Mouse (Mus musculus): Measurements from ENCODE around the gene Pabpc1l. TPM values are rescaled to one million over a fixed set of nuclear protein-coding genes. Genes with fewer than 3 reads are reported as not detected.

Gene Pabpc1l
- polyA plus RNA-seq, 1 experiment = 0.50 TPM

GRCm38 (mm10) chr2:164077875-164078274 is 52.6 kb downstream of the Pabpc1l start:
- DNase-seq = no peak
- Histone ChIP-seq H3K4me3 (replicated peaks; ENCODE audit: extremely low read depth, low read depth, low read length) (no peak overlapping the region), H3K4me1 (ENCODE audit: control insufficient read depth, insufficient read depth, low read length) (peaks cover 11% of the 10 kb centered on the region; the same call in 1 of the 2 replicates)
- no peak for TF ChIP-seq CTCF (IDR thresholded peaks at IDR 0.05; ENCODE audit: insufficient read depth, low read length)
- no peak for TF ChIP-seq POLR2A (IDR thresholded peaks at IDR 0.05; ENCODE audit: borderline replicate concordance, extremely low read depth, low read depth, low read length)
- 27% methylated on average over 5 of the region's 5 CpGs for WGBS

GRCm38 (mm10) chr2:164079488-164079887 is 54.2 kb downstream of the Pabpc1l start:
- no peak for DNase-seq
- TF ChIP-seq POLR2A (IDR thresholded peaks at IDR 0.05; ENCODE audit: borderline replicate concordance, extremely low read depth, low read depth, low read length) (no peak), CTCF (IDR thresholded peaks at IDR 0.05; ENCODE audit: insufficient read depth, low read length) (no peak)
- WGBS = 46% methylated on average over 6 of the region's 6 CpGs

GRCm38 (mm10) chr2:164081577-164081976 is 56.3 kb downstream of the Pabpc1l start:
- DNase-seq = no peak
- Histone ChIP-seq H3K4me1 (ENCODE audit: control insufficient read depth, insufficient read depth, low read length) (peaks cover 23% of the 10 kb centered on the region), H3K4me3 (replicated peaks; ENCODE audit: extremely low read depth, low read depth, low read length) (no peak overlapping the region)
- TF ChIP-seq POLR2A (IDR thresholded peaks at IDR 0.05; ENCODE audit: borderline replicate concordance, extremely low read depth, low read depth, low read length) = no peak
- no peak for TF ChIP-seq CTCF (IDR thresholded peaks at IDR 0.05; ENCODE audit: insufficient read depth, low read length)
- WGBS = 92% methylated on average over 10 of the region's 10 CpGs

More at GRCm38 (mm10) chr2:164079488-164079887, 54.2 kb downstream of the Pabpc1l start:
- H3K4me1 ChIP-seq (ENCODE audit: control insufficient read depth, insufficient read depth, low read length) = peaks cover 18% of the 10 kb centered on the region
- H3K4me3 ChIP-seq (replicated peaks; ENCODE audit: extremely low read depth, low read depth, low read length) = no peak overlapping the region

- WGBS = 73% methylated on average over 10 of the region's 10 CpGs
- DNase-seq = no peak
- Histone ChIP-seq H3K4me1 (ENCODE audit: control insufficient read depth, insufficient read depth, low read length) (peaks cover 19% of the 10 kb centered on the region), H3K4me3 (replicated peaks; ENCODE audit: extremely low read depth, low read depth, low read length) (no peak overlapping the region)
- TF ChIP-seq POLR2A (IDR thresholded peaks at IDR 0.05; ENCODE audit: borderline replicate concordance, extremely low read depth, low read depth, low read length) (no peak), CTCF (IDR thresholded peaks at IDR 0.05; ENCODE audit: insufficient read depth, low read length) (no peak)
Observed at GRCm38 (mm10) chr2:164082175-164082574, 56.9 kb downstream of the Pabpc1l start.

- 40% methylated on average over 19 of the region's 19 CpGs for WGBS
- DNase-seq = peak; percentile 45
Observed at GRCm38 (mm10) chr2:164083609-164084341, 58.5 kb downstream of the Pabpc1l start.

GRCm38 (mm10) chr2:164084342-164084700 is 59.1 kb downstream of the Pabpc1l start:
- 62% methylated on average over 7 of the region's 7 CpGs for WGBS
- H3K4me1 ChIP-seq (ENCODE audit: control insufficient read depth, insufficient read depth, low read length) = peaks cover 19% of the 10 kb centered on the region
- no peak for DNase-seq
- H3K4me3 ChIP-seq (replicated peaks; ENCODE audit: extremely low read depth, low read depth, low read length) = no peak overlapping the region
- no peak for TF ChIP-seq POLR2A (IDR thresholded peaks at IDR 0.05; ENCODE audit: borderline replicate concordance, extremely low read depth, low read depth, low read length)
- TF ChIP-seq CTCF (IDR thresholded peaks at IDR 0.05; ENCODE audit: insufficient read depth, low read length) = no peak

More at GRCm38 (mm10) chr2:164083609-164084341, 58.5 kb downstream of the Pabpc1l start:
- no peak overlapping the region for H3K4me3 ChIP-seq (replicated peaks; ENCODE audit: extremely low read depth, low read depth, low read length)
- H3K4me1 ChIP-seq (ENCODE audit: control insufficient read depth, insufficient read depth, low read length) = peaks cover 19% of the 10 kb centered on the region
- TF ChIP-seq CTCF (IDR thresholded peaks at IDR 0.05; ENCODE audit: insufficient read depth, low read length) (no peak), POLR2A (IDR thresholded peaks at IDR 0.05; ENCODE audit: borderline replicate concordance, extremely low read depth, low read depth, low read length) (0 out of 2 replicates have a peak, but pooled peaks have one; percentile 15)

- DNase-seq = no peak
- peaks cover 14% of the 10 kb centered on the region for H3K4me1 ChIP-seq (ENCODE audit: control insufficient read depth, insufficient read depth, low read length)
- H3K4me3 ChIP-seq (replicated peaks; ENCODE audit: extremely low read depth, low read depth, low read length) = no peak overlapping the region
- TF ChIP-seq POLR2A (IDR thresholded peaks at IDR 0.05; ENCODE audit: borderline replicate concordance, extremely low read depth, low read depth, low read length) = no peak
- no peak for TF ChIP-seq CTCF (IDR thresholded peaks at IDR 0.05; ENCODE audit: insufficient read depth, low read length)
- 71% methylated on average over 6 of the region's 6 CpGs for WGBS
Observed at GRCm38 (mm10) chr2:164087416-164088017, 62.3 kb downstream of the Pabpc1l start.

- TF ChIP-seq CTCF (IDR thresholded peaks at IDR 0.05; ENCODE audit: insufficient read depth, low read length) (no peak), POLR2A (IDR thresholded peaks at IDR 0.05; ENCODE audit: borderline replicate concordance, extremely low read depth, low read depth, low read length) (no peak)
- peaks cover 7% of the 10 kb centered on the region; the same call in 1 of the 2 replicates for H3K4me1 ChIP-seq (ENCODE audit: control insufficient read depth, insufficient read depth, low read length)
- no peak for DNase-seq
- H3K4me3 ChIP-seq (replicated peaks; ENCODE audit: extremely low read depth, low read depth, low read length) = no peak overlapping the region
- WGBS = 84% methylated on average over 4 of the region's 4 CpGs
Observed at GRCm38 (mm10) chr2:164089508-164089907, 64.3 kb downstream of the Pabpc1l start.

- WGBS = 51% methylated on average over 7 of the region's 7 CpGs
- no peak overlapping the region for H3K4me3 ChIP-seq (replicated peaks; ENCODE audit: extremely low read depth, low read depth, low read length)
- peaks cover 2% of the 10 kb centered on the region; the same call in 1 of the 2 replicates for H3K4me1 ChIP-seq (ENCODE audit: control insufficient read depth, insufficient read depth, low read length)
- TF ChIP-seq POLR2A (IDR thresholded peaks at IDR 0.05; ENCODE audit: borderline replicate concordance, extremely low read depth, low read depth, low read length) (no peak), CTCF (IDR thresholded peaks at IDR 0.05; ENCODE audit: insufficient read depth, low read length) (peak; percentile 27; the same call in 1 of the 2 replicates)
- no peak for DNase-seq
Observed at GRCm38 (mm10) chr2:164094152-164094551, 68.9 kb downstream of the Pabpc1l start.

Measured in lung, adult 2 months (tissue).